Mouse (Mus musculus) myocyte (in vitro differentiated cells): ENCODE results near the gene Syt2. TPM values are rescaled to one million over a fixed set of nuclear protein-coding genes. Genes with fewer than 3 reads are reported as not detected.

Experiments used
- H3K27me3 ChIP-seq: one replicate; pipeline ENCODE4 v1.6.1; 2011; ENCODE audit not compliant: control insufficient read depth, insufficient read depth, insufficient read length
- H3K36me3 ChIP-seq: one replicate; pipeline ENCODE4 v1.6.1; 2011; ENCODE audit not compliant: control insufficient read depth, insufficient read depth
- H3K4me2 ChIP-seq: one replicate; pipeline ENCODE4 v1.6.1; 2011; ENCODE audit warnings: low read depth, control low read depth
- H3K4me3 ChIP-seq: one replicate; pipeline ENCODE4 v1.5.1; 2011; ENCODE audit warnings: mild to moderate bottlenecking, control low read depth, moderate library complexity
- H3K79me2 ChIP-seq: one replicate; pipeline ENCODE4 v1.6.1; 2011; ENCODE audit not compliant: control insufficient read depth, insufficient read depth
- H3ac ChIP-seq: one replicate; pipeline ENCODE4 v1.6.1; 2011; ENCODE audit not compliant: control insufficient read depth, insufficient read length
- CEBPB ChIP-seq: IDR thresholded peaks from 2 replicates; pipeline ENCODE4 v1.6.1; 2011; ENCODE audit warnings: mild to moderate bottlenecking, moderate library complexity; ENCODE audit not compliant: poor library complexity, insufficient read depth, severe bottlenecking
- E2F4 ChIP-seq: IDR thresholded peaks from one replicate; pipeline ENCODE4 v1.6.1; 2011; ENCODE audit warnings: mild to moderate bottlenecking, control low read depth, moderate library complexity; ENCODE audit not compliant: insufficient read depth
- MAX ChIP-seq: IDR thresholded peaks from one replicate; pipeline ENCODE4 v1.6.1; 2011; ENCODE audit warnings: low read depth, mild to moderate bottlenecking, control low read depth
- MYOD1 ChIP-seq, 3 experiments: IDR thresholded peaks; one replicate each; pipeline ENCODE4 v1.6.1; 2011; ENCODE audit warnings: control low read depth in 2 of 3, low read depth in 2 of 3, mild to moderate bottlenecking in 2 of 3, moderate library complexity in 1 of 3; ENCODE audit not compliant: insufficient read length in 2 of 3, control insufficient read depth in 1 of 3
- MYOG ChIP-seq, 3 experiments: IDR thresholded peaks; one replicate each; pipeline ENCODE4 v1.6.1; 2011; ENCODE audit warnings: control low read depth in 2 of 3, low read depth in 2 of 3, mild to moderate bottlenecking in 2 of 3; ENCODE audit not compliant: insufficient read length in 2 of 3, control insufficient read depth in 1 of 3, insufficient read depth in 1 of 3
- POLR2A ChIP-seq: IDR thresholded peaks from one replicate; pipeline ENCODE4 v1.6.1; 2011; ENCODE audit warnings: low read depth, mild to moderate bottlenecking, control low read depth, moderate library complexity; ENCODE audit not compliant: insufficient read length
- POLR2AphosphoS2 ChIP-seq: IDR thresholded peaks from one replicate; pipeline ENCODE4 v1.6.1; 2011; ENCODE audit warnings: low read depth, control low read depth; ENCODE audit not compliant: insufficient read length
- REST ChIP-seq: IDR thresholded peaks from one replicate; pipeline ENCODE4 v1.6.1; 2011; ENCODE audit warnings: mild to moderate bottlenecking, control low read depth, moderate library complexity; ENCODE audit not compliant: insufficient read depth, insufficient read length
- SRF ChIP-seq: IDR thresholded peaks from one replicate; pipeline ENCODE4 v1.6.1; 2011; ENCODE audit warnings: low read depth; ENCODE audit not compliant: control insufficient read depth, insufficient read length
- TCF12 ChIP-seq: IDR thresholded peaks from one replicate; pipeline ENCODE4 v1.6.1; 2011; ENCODE audit warnings: mild to moderate bottlenecking, control low read depth; ENCODE audit not compliant: poor library complexity, insufficient read depth, severe bottlenecking
- TCF3 ChIP-seq: IDR thresholded peaks from one replicate; pipeline ENCODE4 v1.6.1; 2011; ENCODE audit warnings: low read depth, control low read depth; ENCODE audit not compliant: insufficient read length
- USF1 ChIP-seq: IDR thresholded peaks from one replicate; pipeline ENCODE4 v1.6.1; 2011; ENCODE audit warnings: low read depth, mild to moderate bottlenecking, control low read depth, moderate library complexity
- polyA plus RNA-seq: library from polyadenylated mRNA; unstranded; fragments of >200 nt; fragmentation: generic; extraction: Trizol; gene quantifications from one replicate; pipeline ENCODE4 v1.2.1, GENCODE M21; 2012; ENCODE audit warnings: missing spikeins

Gene Syt2
- polyA plus RNA-seq, 1 experiment: 0.11 TPM

DNA sequence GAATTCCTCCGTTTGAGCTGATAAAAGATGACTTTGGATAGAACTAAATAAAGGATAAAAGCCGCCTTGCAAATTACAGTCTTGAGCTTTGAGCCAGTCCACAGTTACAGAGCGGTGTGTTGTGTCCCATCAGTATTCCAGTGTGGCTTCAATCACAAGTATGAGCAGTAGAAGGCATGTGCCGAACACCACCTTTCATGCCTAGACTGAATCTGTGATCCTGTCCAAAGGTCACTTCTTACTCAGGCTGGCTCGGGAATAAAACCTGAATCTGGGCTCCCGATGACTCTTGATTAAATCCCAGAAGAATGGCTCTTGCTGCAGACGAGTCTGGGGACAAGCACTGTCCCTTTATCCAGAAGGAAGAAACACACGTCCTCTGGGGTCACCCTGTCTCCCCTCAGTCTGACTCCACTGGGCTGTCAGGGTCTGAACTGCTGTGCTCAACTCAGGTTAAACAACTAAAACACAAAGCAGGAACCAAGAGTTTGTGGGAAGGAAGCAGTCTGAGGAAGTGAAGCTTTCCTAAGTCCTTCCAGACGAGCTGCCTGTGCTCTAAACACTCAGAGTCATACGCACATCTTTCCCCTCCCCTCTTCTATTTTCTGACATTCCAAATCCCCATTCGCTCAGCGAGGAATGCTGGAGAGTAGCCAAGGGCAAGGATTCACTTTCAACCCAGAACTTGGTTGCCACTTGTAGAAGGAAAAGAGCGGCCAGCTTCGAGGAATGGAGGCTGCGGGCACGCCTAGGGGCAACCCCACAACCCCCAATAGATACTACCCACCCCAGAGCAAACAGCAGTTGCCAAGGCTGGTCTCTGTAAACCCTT, 157.0 kb downstream of the Syt2 start:
- Histone ChIP-seq H3K27me3 (no peaks in the 10 kb centered on the region), H3ac (no peak overlapping the region), H3K4me3 (no peak overlapping the region), H3K36me3 (no peaks in the 10 kb centered on the region), H3K4me2 (peak overlapping the region; percentile 52), H3K79me2 (no peaks in the 10 kb centered on the region)
- TF ChIP-seq CEBPB (no peak), TCF12 (no peak), E2F4 (no peak), MYOG (IDR thresholded peaks at IDR 0.05; ENCODE audit: control insufficient read depth in 1 of 3, insufficient read depth in 1 of 3, insufficient read length in 2 of 3, low read depth in 2 of 3) (no peak), MYOD1 (IDR thresholded peaks at IDR 0.05; ENCODE audit: control insufficient read depth in 1 of 3, insufficient read length in 2 of 3, low read depth in 2 of 3) (no peak), TCF3 (no peak), REST (no peak), POLR2AphosphoS2 (no peak), USF1 (no peak), POLR2A (no peak), SRF (no peak), MAX (no peak)

DNA sequence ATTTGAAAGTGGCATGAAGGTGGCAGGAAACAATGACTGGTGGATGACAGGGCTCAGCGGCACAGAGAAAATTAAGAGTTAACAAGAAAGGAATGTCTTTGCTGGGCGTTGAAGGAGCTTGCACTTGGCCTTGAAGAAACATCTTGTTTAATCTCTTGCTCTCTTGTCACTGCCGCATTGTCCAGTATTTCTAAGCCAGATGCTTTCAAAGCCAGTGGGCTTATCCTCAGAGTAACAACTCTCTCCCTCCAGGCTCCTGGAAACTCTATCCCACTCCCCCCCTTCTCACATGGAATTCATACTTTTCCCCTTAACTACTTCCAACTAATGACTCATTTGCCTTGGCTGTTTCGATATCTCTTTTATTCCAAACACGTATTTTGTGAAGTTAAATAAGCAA, 157.9 kb downstream of the Syt2 start:
- Histone ChIP-seq H3K4me3 (no peak overlapping the region), H3K27me3 (no peaks in the 10 kb centered on the region), H3K36me3 (no peaks in the 10 kb centered on the region), H3K4me2 (peak overlapping the region; percentile 52), H3ac (no peak overlapping the region), H3K79me2 (no peaks in the 10 kb centered on the region)
- TF ChIP-seq POLR2AphosphoS2: no peak
- no peak for TF ChIP-seq POLR2A
- no peak for TF ChIP-seq MAX
- TF ChIP-seq REST: no peak
- TF ChIP-seq SRF: no peak
- TF ChIP-seq TCF3: no peak
- no peak for TF ChIP-seq USF1
- no peak for TF ChIP-seq MYOD1 (IDR thresholded peaks at IDR 0.05; ENCODE audit: control insufficient read depth in 1 of 3, insufficient read length in 2 of 3, low read depth in 2 of 3)
- no peak for TF ChIP-seq TCF12
- no peak for TF ChIP-seq MYOG (IDR thresholded peaks at IDR 0.05; ENCODE audit: control insufficient read depth in 1 of 3, insufficient read depth in 1 of 3, insufficient read length in 2 of 3, low read depth in 2 of 3)
- TF ChIP-seq E2F4: no peak
- TF ChIP-seq CEBPB: no peak

GRCm38 (mm10) chr1:134805471-134805870, 159.0 kb downstream of the Syt2 start:
- no peak overlapping the region for H3K4me3 ChIP-seq
- H3K36me3 ChIP-seq: no peaks in the 10 kb centered on the region
- TF ChIP-seq MYOG (IDR thresholded peaks at IDR 0.05; ENCODE audit: control insufficient read depth in 1 of 3, insufficient read depth in 1 of 3, insufficient read length in 2 of 3, low read depth in 2 of 3) (no peak), TCF3 (no peak), E2F4 (no peak), POLR2A (no peak), POLR2AphosphoS2 (no peak), SRF (no peak), MYOD1 (IDR thresholded peaks at IDR 0.05; ENCODE audit: control insufficient read depth in 1 of 3, insufficient read length in 2 of 3, low read depth in 2 of 3) (no peak), USF1 (no peak), REST (no peak), TCF12 (no peak), MAX (no peak), CEBPB (no peak)

More at GRCm38 (mm10) chr1:134805471-134805870, 159.0 kb downstream of the Syt2 start:
- Histone ChIP-seq H3K27me3 (no peaks in the 10 kb centered on the region), H3ac (no peak overlapping the region), H3K4me2 (no peak overlapping the region), H3K79me2 (no peaks in the 10 kb centered on the region)

Other genes starting within 250 kb of the Syt2 start
- 452 TPM for gene Cyb5r1, start 241.1 kb upstream of the Syt2 start, polyA plus RNA-seq
- 87.9 TPM for gene Adipor1, start 231.3 kb upstream of the Syt2 start, polyA plus RNA-seq
- 11.3 TPM for gene Klhl12, start 191.1 kb upstream of the Syt2 start, polyA plus RNA-seq
- gene Rabif, start 152.0 kb upstream of the Syt2 start, polyA plus RNA-seq: 13.4 TPM
- not detected for gene Mgat4e, start 97.0 kb upstream of the Syt2 start, polyA plus RNA-seq
- 11.2 TPM for gene Kdm5b, start 86.5 kb upstream of the Syt2 start, polyA plus RNA-seq